Mouse (Mus musculus): ENCODE data around the gene Phb2.

GRCm38 (mm10) chr6:124743647-124744046 lies 31.5 kb downstream of the Phb2 start:
- TF ChIP-seq GATA1 (IDR thresholded peaks at IDR 0.05; ENCODE audit: low read length) (no peak), TAL1 (IDR thresholded peaks at IDR 0.05; ENCODE audit: low read length) (no peak)
